Mouse (Mus musculus) thymus, postnatal 14 days (tissue): ENCODE measurements around the gene Bicc1.

Source experiments
- DNase-seq: peaks from one replicate; pipeline ENCODE4 v3.0.0; 2021

Gene Bicc1

DNA sequence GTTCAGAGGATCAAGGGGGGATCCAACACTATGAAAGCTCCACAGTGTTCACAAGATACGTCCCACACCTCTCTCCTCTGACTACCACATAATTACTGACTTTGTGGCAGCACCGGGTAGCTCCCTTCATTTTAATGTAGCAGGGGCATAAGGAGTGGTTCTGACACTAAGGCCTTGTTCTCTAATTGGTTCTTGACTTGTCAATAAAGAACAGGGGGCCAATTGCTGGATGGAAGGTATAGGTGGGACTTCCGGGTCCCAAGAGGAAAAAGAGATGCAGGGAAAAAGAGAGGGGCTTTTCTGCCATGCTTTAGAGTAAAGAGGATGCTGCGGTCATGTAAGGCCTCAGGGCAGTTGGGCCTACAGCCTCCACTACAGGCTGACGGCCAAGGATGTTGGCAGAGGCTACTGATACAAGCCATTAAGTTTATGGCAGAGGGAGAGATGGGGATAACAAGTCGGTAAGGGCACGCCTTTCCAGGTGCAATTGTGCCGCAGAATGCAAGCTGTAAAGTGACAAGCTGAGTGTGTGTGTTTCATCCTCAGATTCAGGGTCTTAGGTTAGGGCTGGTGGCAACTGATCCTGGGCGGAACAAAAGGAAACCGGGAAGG lies 108.7 kb downstream of the Bicc1 start:
- no peak for DNase-seq

DNA sequence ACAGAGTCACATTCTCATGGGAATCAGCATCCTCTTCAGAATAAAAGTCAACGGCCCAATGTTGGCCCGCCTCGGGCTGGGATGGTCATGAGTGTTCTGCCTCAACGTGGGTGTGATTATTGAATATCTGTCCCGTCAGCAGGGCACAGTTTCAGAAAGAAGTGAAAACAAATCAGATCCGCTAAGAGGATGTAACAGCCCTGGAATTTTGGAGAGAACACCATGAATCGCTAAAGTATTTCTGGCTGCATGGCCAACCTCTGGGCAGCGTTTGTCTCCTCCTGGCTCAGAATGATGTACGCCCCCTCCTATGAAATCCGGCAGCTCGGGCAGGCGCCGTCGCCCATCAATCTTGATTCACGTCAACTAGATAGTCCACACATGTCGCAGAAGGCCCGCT lies 110.2 kb downstream of the Bicc1 start:
- DNase-seq = no peak

DNA sequence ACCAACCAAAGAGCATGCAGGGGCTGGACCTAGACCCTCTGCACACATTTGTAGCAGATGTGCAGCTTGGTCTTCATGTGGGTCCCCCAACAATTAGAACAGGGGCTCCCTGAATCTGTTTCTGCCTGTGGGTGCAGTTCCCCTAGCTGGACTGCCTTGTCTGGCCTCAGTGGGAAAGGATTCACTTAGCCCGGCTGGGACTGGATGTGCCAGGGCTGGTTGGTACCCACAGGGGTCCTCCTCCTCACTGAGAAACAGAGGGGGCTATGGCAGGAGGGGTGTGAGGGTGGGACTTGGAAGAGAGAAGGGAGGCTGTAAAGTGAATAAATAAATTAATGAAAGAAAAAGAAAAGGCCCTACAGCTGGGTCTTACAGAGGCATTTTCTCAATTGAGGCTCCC lies 115.1 kb downstream of the Bicc1 start:
- DNase-seq = no peak

DNA sequence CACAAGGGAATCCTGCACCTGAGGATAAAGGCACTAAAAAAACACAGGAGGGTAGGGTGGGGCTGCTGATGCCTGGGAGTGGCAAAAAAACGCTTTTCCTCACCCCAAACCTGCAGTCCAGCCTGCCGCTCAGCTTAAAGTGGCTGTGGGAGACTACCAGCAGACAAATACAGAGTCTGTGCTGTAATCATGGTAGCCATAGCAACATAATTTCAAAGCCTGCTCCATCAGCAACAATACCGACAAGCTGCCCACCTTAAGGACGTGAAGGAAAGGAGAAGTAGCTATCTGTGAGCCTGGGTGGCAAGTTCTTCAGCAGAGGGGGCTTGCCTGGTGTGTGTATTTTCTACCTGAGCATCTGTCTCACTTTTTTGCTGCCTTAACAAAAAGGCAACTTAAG lies 117.6 kb downstream of the Bicc1 start:
- DNase-seq = no peak

DNA sequence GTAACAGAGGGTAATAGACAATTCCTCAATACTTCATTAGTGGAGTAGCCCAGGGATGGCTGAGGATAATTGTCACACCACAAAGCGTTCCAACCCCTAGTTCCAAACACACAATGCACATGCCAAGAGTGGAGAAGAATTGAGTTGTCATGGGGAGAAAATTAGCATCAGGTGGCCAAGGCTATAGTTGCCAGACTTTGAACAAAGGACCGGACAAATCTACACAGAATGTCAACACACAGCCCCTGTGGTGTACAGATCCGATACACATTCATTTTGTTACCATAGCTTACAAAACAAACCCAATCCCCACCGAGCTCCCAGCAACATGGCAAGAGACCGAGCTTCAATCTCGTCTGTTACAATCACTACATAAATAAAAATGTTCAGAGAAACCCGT lies 123.0 kb downstream of the Bicc1 start:
- no peak for DNase-seq

DNA sequence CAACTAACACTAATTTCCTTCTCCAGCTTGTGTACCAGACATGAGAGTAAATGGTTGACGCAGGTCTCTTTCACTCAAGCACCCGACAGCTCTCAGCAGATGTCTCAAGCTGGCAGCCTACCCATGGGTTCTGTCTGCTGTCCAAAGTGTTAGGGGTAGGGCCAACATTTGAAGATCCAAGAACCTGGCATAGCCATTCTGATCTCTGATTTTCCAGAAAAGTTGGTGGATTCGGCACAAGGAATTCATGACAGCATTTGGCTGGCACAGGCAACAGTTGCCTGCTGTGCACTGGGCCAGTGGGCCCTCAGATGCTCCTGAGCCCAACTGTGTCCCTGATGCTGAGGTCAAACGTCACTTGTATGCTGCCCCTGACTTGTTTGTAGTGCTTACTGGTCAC lies 130.5 kb downstream of the Bicc1 start:
- DNase-seq = no peak

DNA sequence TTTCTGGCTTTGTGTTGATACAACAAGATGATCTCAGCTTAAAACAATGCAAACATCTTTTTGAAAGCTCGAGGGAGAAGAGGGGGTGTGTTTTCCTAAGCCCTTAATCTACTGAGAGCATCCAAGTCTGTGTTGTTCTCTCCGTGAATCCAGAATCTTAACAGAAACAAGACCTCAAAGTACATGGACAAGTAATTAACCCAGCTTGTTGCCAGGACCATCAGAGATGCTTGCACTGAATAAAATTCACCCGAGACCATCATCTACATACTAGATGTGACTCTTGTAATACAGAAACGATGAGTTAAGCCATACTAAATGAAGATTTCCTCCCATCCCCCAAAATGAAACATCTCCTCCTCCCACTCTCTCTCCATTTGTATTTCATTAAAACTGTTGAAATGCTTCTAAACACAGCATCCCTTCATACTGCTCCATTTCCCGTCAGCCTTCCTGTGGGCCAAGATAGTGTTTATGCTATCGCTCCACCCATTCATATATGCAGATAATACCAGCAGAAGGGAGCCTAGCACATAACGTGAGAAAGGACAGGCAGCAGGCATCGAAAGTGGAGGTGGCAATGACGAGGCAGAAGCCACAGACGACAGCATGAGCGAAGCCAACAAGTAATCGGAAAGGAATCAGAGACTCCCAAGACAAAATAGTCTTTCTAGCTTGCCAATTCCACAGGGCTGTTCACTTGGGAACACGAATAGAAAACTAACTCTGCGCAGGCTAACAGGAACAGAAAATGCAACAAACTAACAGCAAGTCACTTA lies 131.2 kb downstream of the Bicc1 start:
- no peak for DNase-seq

DNA sequence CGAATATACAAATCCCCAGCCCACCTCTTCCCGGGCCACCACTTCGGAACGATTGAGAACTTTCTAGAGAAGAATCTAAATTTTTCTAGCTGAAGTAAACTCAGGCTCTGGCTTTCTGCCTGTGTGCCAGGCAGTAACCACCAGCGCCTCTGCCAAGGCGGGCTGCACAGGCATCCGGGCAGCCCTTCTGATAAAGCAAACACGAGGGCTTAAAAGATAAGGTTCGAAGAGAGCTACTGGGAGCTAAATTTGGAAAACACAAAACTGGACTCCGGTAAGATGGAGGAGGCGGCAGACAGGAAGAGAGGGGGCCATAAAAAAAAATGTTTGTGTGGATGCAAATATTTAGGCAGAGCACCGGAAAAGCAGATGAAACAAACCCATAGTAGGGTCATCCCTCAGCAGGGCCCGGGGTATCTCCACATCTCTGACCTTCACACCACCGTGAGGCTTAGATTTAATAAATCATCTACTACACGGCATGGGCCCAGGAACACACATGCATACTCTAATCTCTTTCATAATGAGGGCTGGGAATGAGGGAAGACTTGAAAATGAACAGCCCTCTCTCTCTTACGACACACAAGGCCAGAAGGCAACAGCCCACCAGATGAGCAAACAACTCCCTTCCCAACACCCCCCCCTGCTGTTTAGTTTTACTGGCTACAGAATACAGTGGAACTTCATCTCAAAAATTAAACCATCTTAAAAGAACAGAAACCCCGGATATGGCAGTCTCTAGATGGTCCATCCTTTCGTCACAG lies 134.2 kb downstream of the Bicc1 start:
- DNase-seq = no peak

DNA sequence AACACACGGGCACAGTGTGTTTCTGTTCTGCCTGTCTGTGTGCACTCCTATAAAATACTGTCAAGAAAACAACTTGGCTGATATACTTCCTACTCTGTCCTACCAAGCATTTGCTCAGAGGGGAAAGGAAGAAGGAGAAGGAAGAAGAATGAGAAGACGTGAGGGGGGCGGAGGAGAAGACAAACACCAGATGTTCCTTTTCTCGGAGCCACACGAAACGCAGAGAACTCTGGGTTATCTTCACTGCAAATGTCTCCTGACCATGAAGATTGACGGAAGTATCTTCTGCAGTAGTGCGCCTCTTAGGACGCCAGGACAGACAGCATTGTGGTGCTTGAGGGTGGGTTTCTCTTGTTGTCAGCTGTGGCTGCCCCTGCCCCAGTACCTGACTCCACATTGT lies 134.8 kb downstream of the Bicc1 start:
- DNase-seq = no peak

DNA sequence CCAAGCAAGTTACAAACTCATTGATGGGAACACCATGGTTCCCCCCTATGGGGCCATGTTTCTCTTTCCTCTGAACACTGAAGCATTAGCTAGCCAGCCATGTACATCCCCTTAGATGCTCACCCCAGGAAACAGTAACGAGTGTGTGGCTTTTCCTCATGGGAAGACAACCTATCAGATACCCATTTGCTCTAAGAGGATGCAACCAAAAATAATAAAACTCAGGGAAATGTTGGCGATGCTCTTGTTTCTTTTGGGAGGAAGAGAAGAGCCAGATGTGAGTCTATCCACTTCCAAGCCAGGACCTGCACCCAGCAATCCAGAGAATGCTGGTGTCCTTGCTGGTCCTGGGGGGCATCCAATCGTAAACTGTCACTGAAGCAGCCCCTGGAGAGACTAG lies 136.0 kb downstream of the Bicc1 start:
- no peak for DNase-seq

DNA sequence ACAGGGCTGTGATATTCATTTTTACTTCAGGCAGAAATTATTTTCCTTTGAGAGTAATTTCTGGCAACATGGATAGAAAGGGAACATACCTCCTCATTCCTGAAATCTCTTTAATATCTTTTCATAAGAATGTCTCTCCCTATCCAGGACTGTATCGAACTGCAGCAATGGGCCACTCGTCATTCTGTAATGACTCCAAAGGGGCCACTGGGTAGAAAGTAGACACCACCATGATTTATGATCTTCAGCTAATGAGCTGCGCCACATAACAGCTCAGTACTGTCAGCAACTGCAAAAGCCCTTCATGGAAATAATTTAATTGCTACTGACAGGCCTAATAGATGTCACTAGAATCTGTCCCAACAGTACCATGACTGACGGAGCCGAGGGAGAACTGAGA lies 139.0 kb downstream of the Bicc1 start:
- no peak for DNase-seq

DNA sequence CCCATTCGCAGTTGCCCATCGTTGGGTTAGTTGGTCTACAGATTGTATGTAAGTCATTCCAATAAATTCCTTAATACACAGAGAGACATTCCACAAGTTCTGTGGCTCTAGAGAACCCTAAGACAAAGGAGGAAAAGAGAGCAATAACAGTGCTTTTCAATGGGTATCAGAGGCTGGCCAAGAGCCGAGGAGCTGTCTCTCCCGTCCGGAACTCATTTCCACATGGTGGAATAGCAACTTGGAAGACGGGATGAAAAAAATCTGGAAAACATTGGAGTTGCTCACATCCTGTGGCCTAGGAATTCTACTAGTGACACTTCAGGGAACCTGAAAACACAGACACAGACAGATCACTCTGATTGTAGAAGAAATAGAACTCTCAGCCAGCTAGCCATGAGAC lies 139.7 kb downstream of the Bicc1 start:
- DNase-seq = no peak

DNA sequence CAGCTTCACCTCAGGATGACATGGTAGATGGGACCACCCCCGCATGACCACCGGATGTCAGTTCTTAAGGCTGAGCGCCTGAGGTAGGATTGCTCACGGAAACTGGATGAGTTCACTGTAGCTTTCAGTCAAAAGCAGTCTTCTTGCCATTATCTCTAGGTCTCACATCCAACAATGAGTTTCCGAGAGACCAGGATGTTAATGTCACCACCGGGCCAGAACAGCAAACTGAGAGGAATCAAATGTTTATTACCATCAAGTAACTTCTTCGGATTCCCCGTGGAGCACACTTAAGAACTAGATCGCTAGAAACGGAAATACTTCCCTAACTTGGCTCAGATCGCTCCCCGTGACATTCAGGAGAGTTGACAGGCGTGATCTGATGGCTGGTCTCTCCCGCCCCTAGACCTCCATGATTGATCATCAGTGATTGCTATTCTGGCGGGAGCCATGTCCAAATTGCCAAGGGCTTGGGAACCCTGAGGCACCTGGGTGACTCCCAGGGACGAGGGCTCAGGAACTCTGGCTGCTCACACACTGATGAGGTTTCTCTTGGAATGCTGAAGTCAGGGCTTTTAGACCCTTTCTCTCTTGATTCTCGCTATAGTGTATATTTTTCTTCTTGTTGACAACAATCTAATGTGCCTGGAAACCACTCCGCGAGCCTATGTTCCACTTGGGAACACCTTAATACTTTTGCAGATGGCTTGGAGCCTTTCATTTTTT lies 149.6 kb downstream of the Bicc1 start:
- DNase-seq = no peak

DNA sequence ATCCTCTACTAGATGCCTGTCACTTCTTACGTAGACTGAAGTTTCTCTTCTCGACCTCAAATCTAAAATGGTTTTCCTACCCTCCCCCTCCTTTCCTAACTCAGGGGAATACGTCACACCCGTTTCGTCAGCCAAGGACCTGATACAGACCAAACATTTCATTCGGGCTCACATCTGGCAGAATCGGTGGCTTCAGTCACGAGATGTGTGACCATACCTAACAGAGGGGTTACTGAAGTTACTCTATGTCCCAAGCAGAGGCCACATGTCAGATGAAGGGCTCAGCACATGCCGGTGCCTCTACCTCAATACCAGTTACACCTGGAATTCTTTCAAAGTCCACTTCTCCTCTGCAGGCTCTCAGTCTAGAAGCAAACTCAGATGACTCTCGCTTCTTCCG lies 150.8 kb downstream of the Bicc1 start:
- DNase-seq = no peak

DNA sequence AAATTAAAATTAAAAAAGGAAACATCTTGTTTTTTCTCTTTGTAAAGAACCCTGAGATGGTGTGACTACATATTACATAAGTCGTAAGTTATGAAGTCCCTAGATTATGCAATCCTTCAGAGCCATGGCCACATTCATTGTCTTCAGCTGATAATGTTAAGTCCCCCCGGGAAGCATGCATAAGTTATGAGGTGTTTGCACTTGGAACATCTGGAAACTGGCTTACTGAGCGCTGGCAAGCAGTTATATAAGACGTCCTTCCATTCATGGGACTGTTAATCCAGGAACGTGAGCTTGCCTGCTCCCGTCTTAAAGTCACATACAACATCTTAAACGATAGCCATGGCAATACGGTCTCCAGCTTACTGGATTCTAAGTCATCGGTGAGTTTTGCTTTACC lies 151.5 kb downstream of the Bicc1 start:
- no peak for DNase-seq

DNA sequence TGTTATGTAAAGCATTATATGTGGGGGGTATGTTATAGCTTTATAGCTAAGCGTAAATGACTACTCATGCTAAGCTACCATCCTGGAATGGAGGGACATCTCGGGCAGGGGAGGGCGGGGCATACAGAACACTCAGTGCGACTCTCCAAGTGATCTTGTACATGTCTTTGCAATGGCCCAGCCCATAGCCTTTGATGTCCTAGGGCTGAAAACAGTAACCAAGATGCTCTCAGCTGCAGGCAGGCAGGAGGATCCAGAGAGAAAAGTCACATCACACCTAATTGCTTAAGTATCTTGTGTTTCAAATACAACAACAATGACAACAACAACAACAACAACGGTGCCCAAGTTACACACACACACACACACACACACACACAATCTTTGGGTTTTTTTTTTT lies 152.0 kb downstream of the Bicc1 start:
- no peak for DNase-seq

DNA sequence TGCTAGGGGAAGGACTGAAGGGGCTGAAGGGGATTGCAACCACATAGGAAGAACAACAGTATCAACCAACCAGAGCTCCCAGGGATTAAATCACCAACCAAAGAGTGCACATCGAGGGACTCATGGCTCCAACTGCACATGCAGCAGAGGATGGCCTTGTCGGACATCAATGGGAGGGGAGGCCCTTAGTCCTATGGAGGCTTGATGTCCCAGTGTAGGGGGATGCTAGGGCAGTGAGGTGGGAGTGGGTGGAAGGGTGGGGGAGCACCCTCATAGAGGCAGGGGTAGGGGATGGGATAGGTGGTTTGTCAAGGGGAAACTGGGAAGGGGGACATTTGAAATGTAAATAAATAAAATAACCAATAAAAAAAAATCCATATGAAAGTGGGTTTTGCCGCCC lies 152.5 kb downstream of the Bicc1 start:
- no peak for DNase-seq

DNA sequence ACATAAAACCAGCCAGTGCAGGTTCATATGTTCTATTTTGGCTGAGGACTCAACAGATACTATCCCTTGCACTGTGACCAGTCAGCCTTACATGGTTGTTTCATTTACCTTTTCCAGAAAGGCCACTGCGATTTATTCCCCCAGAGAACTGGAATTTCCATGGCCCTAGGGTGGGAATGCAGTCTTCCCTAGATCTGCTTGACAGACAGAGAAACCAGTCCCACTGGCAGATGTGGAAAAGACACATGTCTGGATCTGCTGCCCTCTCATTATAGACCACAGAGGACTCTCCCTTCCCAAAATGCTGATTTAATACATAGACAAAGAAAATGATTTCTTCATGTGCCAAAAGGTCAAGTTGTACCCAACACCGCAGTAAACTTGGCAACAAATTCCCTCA lies 156.6 kb downstream of the Bicc1 start:
- no peak for DNase-seq

DNA sequence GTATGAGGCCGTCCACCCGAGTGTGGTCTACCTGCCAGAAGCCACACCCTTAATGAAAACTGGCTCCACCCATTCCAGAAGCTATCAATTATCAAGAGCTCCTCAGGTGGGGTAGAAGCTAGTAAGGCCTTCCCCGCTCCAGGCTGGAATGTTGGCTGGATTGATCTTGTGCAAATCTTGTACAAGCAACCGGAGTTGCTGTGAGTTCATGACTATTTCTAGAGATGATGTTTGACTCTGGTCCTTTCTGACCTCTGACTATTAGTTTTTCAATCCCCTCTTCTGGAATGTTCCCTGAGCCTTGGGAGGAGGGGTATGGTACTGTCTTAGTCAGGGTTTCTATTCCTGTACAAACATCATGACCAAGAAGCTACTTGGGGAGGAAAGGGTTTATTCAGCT lies 157.3 kb downstream of the Bicc1 start:
- no peak for DNase-seq

DNA sequence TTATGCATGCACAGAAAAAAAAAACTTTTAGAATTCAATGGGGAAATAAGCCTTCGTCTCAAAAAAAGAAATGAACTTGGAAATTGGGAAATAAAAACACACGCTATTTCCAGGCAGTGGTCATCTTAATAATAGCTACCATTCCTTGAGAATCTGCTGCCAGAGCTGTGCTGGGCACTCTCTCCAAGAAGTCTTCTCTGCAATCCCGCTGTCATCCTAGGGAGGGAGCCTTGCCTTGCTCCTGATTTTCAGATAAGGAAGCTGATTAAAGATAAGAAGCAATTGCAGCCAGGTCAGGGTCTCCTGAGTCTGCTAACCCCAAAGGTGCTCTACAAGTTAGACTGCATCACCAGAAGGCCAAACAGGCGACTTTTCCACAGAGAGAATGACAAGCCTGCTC lies 161.4 kb downstream of the Bicc1 start:
- DNase-seq = no peak

DNA sequence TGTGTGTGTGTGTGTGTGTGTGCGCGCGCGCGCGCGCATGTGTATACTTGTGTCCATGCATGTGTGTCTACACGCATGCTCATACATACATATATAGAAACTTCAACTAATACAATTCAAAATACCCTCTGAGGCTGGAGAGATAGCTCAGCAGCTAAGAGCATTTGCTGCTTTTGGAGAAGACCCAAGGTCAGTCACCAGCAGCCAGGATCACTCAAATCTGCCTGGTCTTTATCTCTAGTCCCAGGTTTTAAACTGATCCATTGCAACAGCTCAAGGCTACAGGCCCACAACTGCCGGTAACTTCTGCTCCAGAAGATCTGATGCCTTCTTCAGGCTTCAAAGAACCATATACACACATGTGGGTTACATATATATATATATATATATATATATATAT lies 163.4 kb downstream of the Bicc1 start:
- DNase-seq = no peak

DNA sequence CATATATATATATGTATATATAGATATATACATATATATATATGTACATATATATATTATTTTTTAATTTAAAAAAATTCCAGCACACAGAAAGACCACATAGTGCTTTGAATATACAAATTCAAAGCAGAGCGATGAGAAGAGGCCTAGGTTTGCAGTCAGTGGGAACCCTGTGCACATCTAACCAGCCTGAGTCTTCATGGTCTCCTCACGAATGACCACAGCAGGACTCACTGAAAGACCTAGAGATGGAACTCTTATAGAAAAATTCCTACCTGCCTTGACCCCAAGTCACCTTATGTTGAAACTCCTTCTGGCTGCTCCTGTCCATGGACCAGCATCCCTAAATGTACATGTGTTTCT lies 165.4 kb downstream of the Bicc1 start:
- no peak for DNase-seq

DNA sequence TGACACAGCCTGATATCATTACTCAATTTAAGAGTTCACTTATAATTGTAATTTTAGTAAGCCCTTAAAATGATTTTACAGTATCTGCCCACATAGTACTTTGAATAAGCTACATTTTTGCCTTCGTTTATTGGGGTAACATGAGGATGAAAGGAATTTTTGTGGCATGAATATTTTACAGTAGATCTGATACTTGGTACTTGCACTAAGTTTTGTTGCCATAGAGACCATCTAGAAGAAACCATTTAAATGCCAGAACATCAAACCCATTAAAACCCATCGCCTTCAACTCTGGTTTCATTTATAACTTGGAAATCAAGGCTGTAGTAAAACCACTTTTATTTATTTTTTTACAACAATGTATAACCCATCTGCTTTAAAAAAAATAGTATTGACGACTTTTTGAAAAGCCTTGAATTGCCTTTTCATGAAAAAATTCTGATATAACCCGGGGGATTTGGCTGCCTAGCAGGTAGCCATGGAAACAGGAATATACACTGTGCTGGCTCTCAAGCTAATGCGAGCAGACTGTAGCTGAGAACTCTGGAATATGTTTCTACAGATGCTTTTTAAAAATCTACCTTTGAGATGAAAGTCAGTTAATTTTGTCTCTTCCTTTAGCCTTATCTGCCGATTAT lies 165.9 kb downstream of the Bicc1 start:
- no peak for DNase-seq
